Mouse (Mus musculus) frontal cortex, postnatal 25 days (tissue): ENCODE data around the gene Pcnt.
A peak's percentile ranks its signal among the peaks of the same experiment; 100 is the strongest.

Experiments used
- DNase-seq, 2 experiments: peaks; one replicate each; pipeline ENCODE4 v3.0.0; 2022; ENCODE audit warnings: low spot score in 2 of 2

The Pcnt gene

GRCm38 (mm10) chr10:76408520-76408919 lies 34.1 kb downstream of the Pcnt start:
- DNase-seq, result no peak

- no peak for DNase-seq
These were observed 50.0 kb downstream of the Pcnt start for GRCm38 (mm10) chr10:76392596-76392995.

GRCm38 (mm10) chr10:76391786-76392185 lies 50.8 kb downstream of the Pcnt start:
- DNase-seq, result no peak

- no peak for DNase-seq
These were observed 51.4 kb downstream of the Pcnt start for GRCm38 (mm10) chr10:76391166-76391565.

GRCm38 (mm10) chr10:76374981-76375380 lies 67.6 kb downstream of the Pcnt start:
- DNase-seq, result no peak

- no peak for DNase-seq
These were observed 70.8 kb downstream of the Pcnt start for GRCm38 (mm10) chr10:76371736-76372135.

- DNase-seq, result no peak
These were observed 73.8 kb downstream of the Pcnt start for GRCm38 (mm10) chr10:76368766-76369165.

- DNase-seq, result no peak
These were observed 79.4 kb downstream of the Pcnt start for GRCm38 (mm10) chr10:76363233-76363632.

- DNase-seq, result no peak
These were observed 84.1 kb downstream of the Pcnt start for GRCm38 (mm10) chr10:76358468-76358867.

- DNase-seq, result no peak
These were observed 85.2 kb downstream of the Pcnt start for GRCm38 (mm10) chr10:76357286-76357875.

GRCm38 (mm10) chr10:76354974-76355373 lies 87.6 kb downstream of the Pcnt start:
- no peak for DNase-seq

GRCm38 (mm10) chr10:76353986-76354385 lies 88.6 kb downstream of the Pcnt start:
- DNase-seq, result no peak

GRCm38 (mm10) chr10:76351953-76352352 lies 90.6 kb downstream of the Pcnt start:
- DNase-seq, result no peak

- peak; percentile 38 to 45 for DNase-seq
These were observed 96.0 kb downstream of the Pcnt start for GRCm38 (mm10) chr10:76346589-76346988.

GRCm38 (mm10) chr10:76346043-76346491 lies 96.5 kb downstream of the Pcnt start:
- no peak for DNase-seq

GRCm38 (mm10) chr10:76345540-76345902 lies 97.1 kb downstream of the Pcnt start:
- no peak for DNase-seq

GRCm38 (mm10) chr10:76344711-76345539 lies 97.7 kb downstream of the Pcnt start, which contains the start of gene Dip2a:
Gene Dip2a, minus strand, starts transcription at chr10:76345291.
- peak; percentile 89 to 91 for DNase-seq

- DNase-seq, result no peak
These were observed 108.2 kb downstream of the Pcnt start for GRCm38 (mm10) chr10:76334350-76334749.

- no peak for DNase-seq
These were observed 110.5 kb downstream of the Pcnt start for GRCm38 (mm10) chr10:76332040-76332439.

- DNase-seq, result no peak
These were observed 113.5 kb downstream of the Pcnt start for GRCm38 (mm10) chr10:76329093-76329492.

- DNase-seq, result no peak
These were observed 114.0 kb downstream of the Pcnt start for GRCm38 (mm10) chr10:76328574-76328973.

GRCm38 (mm10) chr10:76326304-76327006 lies 116.1 kb downstream of the Pcnt start:
- no peak for DNase-seq

GRCm38 (mm10) chr10:76317623-76318022 lies 125.0 kb downstream of the Pcnt start:
- DNase-seq, result no peak
